Mouse (Mus musculus): ENCODE data around the gene Ttll8.
A peak's percentile ranks its signal among the peaks of the same experiment; 100 is the strongest.

Gene Ttll8

DNA sequence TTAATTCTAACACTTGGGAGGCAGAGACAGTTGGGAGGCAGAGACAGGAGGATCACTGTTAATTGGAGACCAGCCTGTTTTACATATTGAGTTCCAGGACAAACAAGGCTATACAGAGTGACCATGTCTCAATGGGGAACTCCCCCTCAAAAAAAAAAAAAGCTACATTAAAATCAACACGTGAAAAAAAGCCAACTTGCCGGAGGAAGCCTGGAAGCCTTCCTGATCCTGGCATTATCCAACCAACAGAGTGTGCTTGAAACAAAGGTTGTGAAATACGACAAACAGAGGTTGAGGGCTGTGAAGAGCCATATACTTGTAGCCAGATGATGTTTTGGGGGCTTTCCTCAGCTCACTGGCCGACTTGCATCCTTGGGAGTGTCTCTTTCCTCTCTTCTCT, 71.4 kb downstream of the Ttll8 start:
- DNase-seq (ENCODE audit: low spot score), result no peak

GRCm38 (mm10) chr15:88881253-88882044, 72.8 kb downstream of the Ttll8 start:
- no peak for DNase-seq (ENCODE audit: low spot score)

- no peak for DNase-seq (ENCODE audit: low spot score)
These were observed 77.2 kb downstream of the Ttll8 start for GRCm38 (mm10) chr15:88877021-88877400.

- DNase-seq (ENCODE audit: low spot score), result peak; percentile 96
These were observed 77.8 kb downstream of the Ttll8 start for GRCm38 (mm10) chr15:88876155-88877020.

- peak; percentile 71 for DNase-seq (ENCODE audit: low spot score)
These were observed 78.6 kb downstream of the Ttll8 start for GRCm38 (mm10) chr15:88875625-88876081.

DNA sequence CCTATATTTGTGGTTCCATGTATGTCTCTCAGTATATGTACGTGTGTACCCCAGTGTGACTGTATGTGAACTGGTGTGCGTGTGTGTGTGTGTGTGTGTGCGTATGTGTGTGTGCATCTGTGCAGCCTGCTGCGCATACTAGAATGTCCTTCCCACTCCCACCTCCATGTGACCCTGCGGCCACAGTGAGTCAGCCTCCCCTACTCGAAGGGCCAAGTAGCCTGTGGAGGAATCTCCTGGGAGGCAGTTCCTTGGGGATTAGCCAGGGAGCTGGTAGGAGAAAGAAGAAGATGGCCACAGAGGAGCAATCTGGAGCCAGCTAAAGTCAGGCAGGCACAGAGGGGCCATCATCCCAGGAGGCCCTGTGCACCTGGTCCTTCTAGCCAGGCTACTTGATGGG, 79.7 kb downstream of the Ttll8 start:
- no peak for DNase-seq (ENCODE audit: low spot score)

GRCm38 (mm10) chr15:88874061-88874460, 80.2 kb downstream of the Ttll8 start:
- no peak for DNase-seq (ENCODE audit: low spot score)

- DNase-seq (ENCODE audit: low spot score), result no peak
These were observed 83.6 kb downstream of the Ttll8 start for GRCm38 (mm10) chr15:88870418-88871185.

- DNase-seq (ENCODE audit: low spot score), result no peak
These were observed 86.0 kb downstream of the Ttll8 start for GRCm38 (mm10) chr15:88868024-88868742.

DNA sequence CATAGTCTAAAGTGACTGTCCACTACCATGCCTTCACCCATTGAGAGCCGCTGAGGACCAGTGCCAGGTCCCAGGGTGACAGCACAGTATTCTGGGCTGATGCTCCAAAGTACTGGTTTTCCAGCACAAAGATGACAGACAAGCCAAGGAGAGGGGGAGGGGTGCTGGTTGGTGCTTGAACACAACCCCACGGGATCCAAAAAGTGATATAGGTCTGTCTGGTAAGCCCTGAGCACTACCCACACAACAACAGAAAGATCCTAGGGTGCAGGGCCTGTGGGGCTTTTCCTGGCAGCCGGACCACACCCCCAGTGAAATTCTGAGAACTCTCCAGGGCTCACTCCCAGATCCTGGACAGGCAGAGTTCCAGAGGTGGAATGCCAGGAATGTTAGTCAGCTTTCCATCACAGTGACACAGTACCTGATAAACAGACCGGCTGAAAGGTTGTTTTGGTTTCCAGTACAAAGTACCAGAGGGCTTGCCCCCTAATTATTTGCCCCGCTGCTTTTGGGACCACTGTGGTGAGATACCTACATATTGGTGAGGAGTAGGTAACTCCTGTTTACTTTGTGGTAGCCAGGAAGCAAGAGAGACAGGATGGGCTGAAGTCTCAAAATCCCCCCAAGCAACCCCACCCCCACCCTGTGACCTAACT, 86.7 kb downstream of the Ttll8 start:
- DNase-seq (ENCODE audit: low spot score), result no peak

DNA sequence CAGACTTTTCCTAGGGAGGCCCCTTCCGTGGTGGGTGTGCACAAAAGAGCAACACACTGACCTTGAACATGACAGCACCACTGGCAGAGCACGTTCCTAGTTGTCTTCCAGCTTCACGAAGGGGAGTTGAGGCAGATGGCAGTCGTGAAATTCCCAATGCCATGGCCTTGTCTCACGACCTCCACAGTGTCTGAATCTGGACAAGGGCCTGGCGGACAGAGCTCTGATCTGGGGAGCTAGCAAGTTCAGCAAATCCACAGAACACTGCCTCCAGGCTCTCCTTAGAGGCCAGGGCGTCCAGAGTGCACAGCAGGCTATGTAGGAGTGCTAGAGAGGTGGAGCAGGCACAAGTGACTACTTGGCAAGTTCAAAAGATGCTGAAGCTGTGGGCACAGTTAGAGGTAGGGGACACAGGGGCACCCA, 87.3 kb downstream of the Ttll8 start:
- DNase-seq (ENCODE audit: low spot score), result no peak

- DNase-seq (ENCODE audit: low spot score), result no peak
These were observed 88.1 kb downstream of the Ttll8 start for GRCm38 (mm10) chr15:88865888-88866695.

GRCm38 (mm10) chr15:88865061-88865460, 89.2 kb downstream of the Ttll8 start:
- DNase-seq (ENCODE audit: low spot score), result no peak

GRCm38 (mm10) chr15:88864270-88865030, 89.8 kb downstream of the Ttll8 start:
- peak; percentile 67 for DNase-seq (ENCODE audit: low spot score)

DNA sequence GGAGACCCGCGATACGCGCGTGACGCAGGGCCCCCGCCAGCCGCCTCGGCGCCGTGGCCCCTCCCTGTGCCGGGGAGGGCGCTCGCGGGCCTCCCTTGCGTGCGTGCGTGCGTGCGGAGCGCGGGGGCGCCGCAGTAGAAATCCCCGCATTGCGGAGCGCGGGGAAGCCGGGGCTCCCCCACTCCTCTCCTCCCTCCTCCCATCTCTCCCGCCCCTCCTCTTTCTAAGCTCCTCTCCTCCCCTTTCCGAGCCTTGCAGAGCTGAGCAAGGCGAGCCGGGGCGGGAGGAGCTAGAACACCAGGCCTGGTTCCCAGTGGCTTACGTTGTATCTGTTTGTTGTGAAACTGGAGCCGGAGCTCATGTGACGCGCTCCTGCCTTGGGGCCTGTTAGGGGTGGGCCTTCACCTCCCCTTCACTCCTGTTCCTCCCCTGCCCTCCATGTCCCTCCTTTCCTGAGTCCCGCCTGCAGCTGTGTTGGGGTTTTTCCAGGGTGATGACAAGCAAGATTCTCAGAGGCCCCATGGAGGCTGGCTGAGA, 90.5 kb downstream of the Ttll8 start:
- peak; percentile 86 for DNase-seq (ENCODE audit: low spot score)

GRCm38 (mm10) chr15:88862881-88863694, 91.1 kb downstream of the Ttll8 start:
- peak; percentile 73 for DNase-seq (ENCODE audit: low spot score)

GRCm38 (mm10) chr15:88861772-88862622, 92.2 kb downstream of the Ttll8 start, which contains the start of gene Pim3:
TSS of gene Pim3 (plus strand) at chr15:88862186.
- peak; percentile 97 for DNase-seq (ENCODE audit: low spot score)
